Mouse (Mus musculus): ENCODE measurements around the gene Gabrr1.

The Gabrr1 gene

DNA sequence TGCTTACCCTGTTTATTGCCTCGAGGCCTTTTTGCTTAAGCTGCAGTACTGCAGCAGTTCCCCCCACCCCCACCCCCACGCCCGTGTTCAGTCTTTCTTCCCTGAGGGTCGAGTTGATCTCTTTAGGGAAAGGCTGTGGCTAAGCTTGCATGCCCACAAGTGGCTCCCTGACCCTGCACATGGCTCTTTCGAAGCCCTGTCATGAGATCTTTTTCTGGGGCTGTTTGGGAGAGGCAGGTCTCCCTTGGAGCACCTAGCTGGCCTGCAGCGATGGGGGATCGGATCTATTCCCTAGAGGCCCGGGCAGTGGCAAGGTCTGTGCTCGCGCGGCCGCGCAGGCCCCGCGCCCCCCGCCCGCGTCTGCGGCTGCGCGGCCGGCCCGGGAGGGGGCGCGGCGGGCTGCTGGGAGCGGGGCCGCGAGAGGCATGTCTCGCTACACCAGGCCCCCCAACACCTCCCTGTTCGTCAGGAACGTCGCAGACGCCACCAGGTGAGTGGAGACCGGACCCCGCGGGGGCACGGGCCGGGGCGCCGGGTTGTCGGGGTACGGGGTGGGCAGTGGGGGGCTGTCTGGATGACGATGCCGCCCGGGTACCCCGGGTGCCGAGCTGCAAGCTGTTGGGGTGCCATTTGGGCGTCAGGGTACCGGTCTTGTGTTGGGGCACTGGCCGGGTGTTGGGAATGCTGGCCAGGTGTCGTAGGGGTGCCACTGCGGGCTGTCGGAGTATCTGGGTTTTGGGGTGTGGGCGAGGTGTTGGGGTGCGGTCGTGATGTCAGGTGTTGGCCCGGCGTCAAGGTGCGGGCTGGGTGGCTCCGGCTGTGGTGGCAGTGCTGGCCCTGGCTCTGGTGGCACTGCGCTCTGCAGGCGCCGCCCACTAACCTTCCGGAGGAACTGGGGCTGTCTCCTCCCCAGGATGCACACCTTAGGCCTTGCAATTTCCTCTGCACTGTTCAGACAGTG is 76.8 kb downstream of the Gabrr1 start, which contains the start of gene Srsf12:
TSS of gene Srsf12 (plus strand) at position 111 of the 961 bp plus-strand sequence.
- WGBS = 2% methylated on average over 65 of the region's 65 CpGs

Data from cerebral cortex, adult 2 months (tissue).